Mouse (Mus musculus): ENCODE data around the gene Kif26b. TPM values are rescaled to one million over a fixed set of nuclear protein-coding genes. Genes with fewer than 3 reads are reported as not detected.

The Kif26b gene
- polyA plus RNA-seq (2012; rRNA removed), result 0.44 and 0.45 TPM in 2 replicates

GRCm38 (mm10) chr1:178528431-178529351 lies at the start of gene Kif26b:
Kif26b (plus strand) TSS chr1:178529125.
- DNase-seq (ENCODE audit: low read depth, low spot score), result no peak
- under 1% methylated on average over 91 of the region's 92 CpGs for WGBS

GRCm38 (mm10) chr1:178483854-178484253 lies 45.1 kb upstream of the Kif26b start:
- no peak for DNase-seq (ENCODE audit: low read depth, low spot score)

- 82% methylated on average over 5 of the region's 5 CpGs for WGBS
- no peak for DNase-seq (ENCODE audit: low read depth, low spot score)
Measured at GRCm38 (mm10) chr1:178485138-178485867, 43.6 kb upstream of the Kif26b start.

- DNase-seq (ENCODE audit: low read depth, low spot score), result no peak
- whole genome bisulfite sequencing, result 84% methylated on average over 5 of the region's 5 CpGs
Measured at GRCm38 (mm10) chr1:178485868-178486220, 43.1 kb upstream of the Kif26b start.

- WGBS, result 68% methylated on average over 5 of the region's 5 CpGs
- DNase-seq (ENCODE audit: low read depth, low spot score), result no peak
Measured at GRCm38 (mm10) chr1:178486828-178487227, 42.1 kb upstream of the Kif26b start.

- no peak for DNase-seq (ENCODE audit: low read depth, low spot score)
- 61% methylated on average over 3 of the region's 3 CpGs for WGBS
Measured at GRCm38 (mm10) chr1:178489127-178489526, 39.8 kb upstream of the Kif26b start.

- DNase-seq (ENCODE audit: low read depth, low spot score), result no peak
- WGBS, result 77% methylated on average over 5 of the region's 5 CpGs
Measured at GRCm38 (mm10) chr1:178491733-178492132, 37.2 kb upstream of the Kif26b start.

GRCm38 (mm10) chr1:178492493-178492892 lies 36.4 kb upstream of the Kif26b start:
- 37% methylated on average over 2 of the region's 2 CpGs for WGBS

GRCm38 (mm10) chr1:178496186-178496585 lies 32.7 kb upstream of the Kif26b start:
- 87% methylated on average over 2 of the region's 2 CpGs for WGBS
- DNase-seq (ENCODE audit: low read depth, low spot score), result no peak

More at GRCm38 (mm10) chr1:178492493-178492892, 36.4 kb upstream of the Kif26b start:
- DNase-seq (ENCODE audit: low read depth, low spot score), result no peak

- WGBS, result 55% methylated on average over 1 of the region's 1 CpGs
Measured at GRCm38 (mm10) chr1:178496841-178497240, 32.1 kb upstream of the Kif26b start.

GRCm38 (mm10) chr1:178506938-178507337 lies 22.0 kb upstream of the Kif26b start:
- WGBS, result 42% methylated on average over 8 of the region's 8 CpGs
- DNase-seq (ENCODE audit: low read depth, low spot score), result no peak

More at GRCm38 (mm10) chr1:178496841-178497240, 32.1 kb upstream of the Kif26b start:
- no peak for DNase-seq (ENCODE audit: low read depth, low spot score)

GRCm38 (mm10) chr1:178512323-178513031 lies 16.4 kb upstream of the Kif26b start:
- DNase-seq (ENCODE audit: low read depth, low spot score), result no peak
- 61% methylated on average over 7 of the region's 7 CpGs for WGBS

GRCm38 (mm10) chr1:178513954-178514353 lies 15.0 kb upstream of the Kif26b start:
- WGBS, result 25% methylated on average over 8 of the region's 8 CpGs
- no peak for DNase-seq (ENCODE audit: low read depth, low spot score)

GRCm38 (mm10) chr1:178515839-178516238 lies 13.1 kb upstream of the Kif26b start:
- no peak for DNase-seq (ENCODE audit: low read depth, low spot score)
- 84% methylated on average over 2 of the region's 2 CpGs for WGBS

- 72% methylated on average over 5 of the region's 5 CpGs for WGBS
- no peak for DNase-seq (ENCODE audit: low read depth, low spot score)
Measured at GRCm38 (mm10) chr1:178522389-178522788, 6.5 kb upstream of the Kif26b start.

- 37% methylated on average over 5 of the region's 5 CpGs for WGBS
- DNase-seq (ENCODE audit: low read depth, low spot score), result no peak
Measured at GRCm38 (mm10) chr1:178523152-178523551, 5.8 kb upstream of the Kif26b start.

- under 1% methylated on average over 21 of the region's 21 CpGs for WGBS
- DNase-seq (ENCODE audit: low read depth, low spot score), result peak; percentile 67
Measured at GRCm38 (mm10) chr1:178527185-178527546, 1.8 kb upstream of the Kif26b start.

GRCm38 (mm10) chr1:178527547-178528361 lies 1.2 kb upstream of the Kif26b start:
- WGBS, result under 1% methylated on average over 59 of the region's 59 CpGs
- no peak for DNase-seq (ENCODE audit: low read depth, low spot score)

All from large intestine, adult 2 months (tissue).